Mouse (Mus musculus) lung, postnatal 0 days (tissue): ENCODE results near the gene Zbtb22. TPM values are rescaled to one million over a fixed set of nuclear protein-coding genes. Genes with fewer than 3 reads are reported as not detected.

Experiments used
- ATAC-seq: fragments of 200-750 bp; cut with Nextera tagmentation; 2 replicates; pipeline ENCODE4 v1.8.0; 2017; ENCODE audit warnings: moderate library complexity
- DNase-seq: peaks from one replicate; pipeline ENCODE4 v3.0.0-alpha.2; 2016; ENCODE audit warnings: low spot score
- H3K27ac ChIP-seq: fragments of 300-500 bp; sonication (generic); 2 replicates; pipeline ENCODE4 v1.5.1; 2014; ENCODE audit warnings: antibody characterized with exemption, mild to moderate bottlenecking, low read length, mixed read lengths
- H3K27me3 ChIP-seq: fragments of 300-500 bp; sonication (generic); replicated peaks from 2 replicates; pipeline ENCODE4 v1.6.1; 2014; ENCODE audit warnings: low read length, mixed read lengths; ENCODE audit not compliant: insufficient read depth
- H3K36me3 ChIP-seq: fragments of 300-500 bp; sonication (generic); 2 replicates; pipeline ENCODE4 v1.6.1; 2014; ENCODE audit warnings: low read length, mixed read lengths; ENCODE audit not compliant: insufficient read depth
- H3K4me1 ChIP-seq: fragments of 300-500 bp; sonication (generic); 2 replicates; pipeline ENCODE4 v1.6.1; 2014; ENCODE audit warnings: antibody characterized with exemption, low read depth, low read length, mixed read lengths; ENCODE audit not compliant: insufficient read depth
- H3K4me2 ChIP-seq: fragments of 300-500 bp; sonication (generic); replicated peaks from 2 replicates; pipeline ENCODE4 v1.6.1; 2014; ENCODE audit warnings: low read depth, mild to moderate bottlenecking, low read length, moderate library complexity, mixed read lengths
- H3K4me3 ChIP-seq: fragments of 300-500 bp; sonication (generic); 2 replicates; pipeline ENCODE4 v1.5.1; 2014; ENCODE audit warnings: low read depth, low read length
- H3K9ac ChIP-seq: fragments of 300-500 bp; sonication (generic); replicated peaks from 2 replicates; pipeline ENCODE4 v1.6.1; 2014; ENCODE audit warnings: low read depth, mild to moderate bottlenecking
- H3K9me3 ChIP-seq: fragments of 300-500 bp; sonication (generic); 2 replicates; pipeline ENCODE4 v1.6.1; 2016; ENCODE audit warnings: low read length, mixed read lengths
- CTCF ChIP-seq: IDR thresholded peaks from 2 replicates; pipeline ENCODE4 v1.5.1; 2016; ENCODE audit warnings: antibody characterized with exemption, mild to moderate bottlenecking
- EP300 ChIP-seq: IDR thresholded peaks from 2 replicates; pipeline ENCODE4 v1.6.1; 2016; ENCODE audit warnings: antibody characterized with exemption, mild to moderate bottlenecking, control low read depth
- whole genome bisulfite sequencing: fragments of 180-500 bp; shearing (Covaris S2); extraction: QIAGEN DNeasy Blood & Tissue Kit; methylation state at CpG from one replicate; pipeline ENCODE4 v1.1.7; 2014; 5-methylcytosine and 5-hydroxymethylcytosine counted together
- microRNA-seq: library from miRNA; unstranded; fragments of <30 nt; microRNA quantifications from one replicate; pipeline ENCODE4, GENCODE M21; 2016
- polyA plus RNA-seq: library from polyadenylated mRNA; unstranded; fragments of >200 nt; fragmentation: Nextera tagmentation; extraction: Ambion mirVana; gene quantifications from 2 replicates; pipeline ENCODE4 v1.2.1, GENCODE M21; 2015

Zbtb22 gene
- polyA plus RNA-seq, 1 experiment from 2014 or later: 17.0 TPM

- TF ChIP-seq EP300: no peak
- TF ChIP-seq CTCF: no peak
- no peaks in the 10 kb centered on the region for H3K9me3 ChIP-seq
- H3K4me3 ChIP-seq: no peak overlapping the region
- no peak overlapping the region for H3K9ac ChIP-seq
- H3K4me2 ChIP-seq: no peak overlapping the region
- DNase-seq (peak; percentile 3), ATAC-seq (no peak)
- no peaks in the 10 kb centered on the region for H3K27me3 ChIP-seq
- 93% methylated on average over 15 of the region's 15 CpGs for WGBS
- H3K27ac ChIP-seq: no peak overlapping the region
- H3K4me1 ChIP-seq: no peaks in the 10 kb centered on the region
- H3K36me3 ChIP-seq: peaks cover 8% of the 10 kb centered on the region; the same call in 1 of the 2 replicates
Observed at GRCm38 (mm10) chr17:33959948-33960347, 44.2 kb downstream of the Zbtb22 start.

DNA sequence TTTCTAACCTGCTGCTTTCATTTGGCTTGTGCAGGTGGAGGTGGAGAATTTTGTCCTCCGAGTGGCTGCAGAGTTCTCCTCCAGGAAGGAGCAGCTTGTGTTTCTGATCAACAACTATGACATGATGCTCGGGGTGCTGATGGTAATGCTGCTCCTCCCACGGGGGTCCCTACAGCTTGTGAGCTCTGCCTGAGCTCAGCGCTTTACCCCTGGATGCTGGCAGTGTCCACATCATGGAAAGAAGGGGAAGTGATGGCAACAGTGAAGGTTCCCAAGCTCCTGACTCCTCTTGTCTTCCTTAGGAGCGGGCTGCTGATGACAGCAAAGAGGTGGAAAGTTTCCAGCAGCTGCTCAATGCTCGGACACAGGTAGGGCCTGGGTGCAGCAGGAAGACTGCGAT is 47.2 kb downstream of the Zbtb22 start:
- H3K27ac ChIP-seq: no peak overlapping the region
- no peak overlapping the region for H3K4me3 ChIP-seq
- no peaks in the 10 kb centered on the region for H3K9me3 ChIP-seq
- no peaks in the 10 kb centered on the region for H3K4me1 ChIP-seq
- ATAC-seq (no peak), DNase-seq (no peak)
- 95% methylated on average over 7 of the region's 7 CpGs for WGBS
- H3K9ac ChIP-seq: no peak overlapping the region
- H3K36me3 ChIP-seq: peaks cover 8% of the 10 kb centered on the region; the same call in 1 of the 2 replicates
- TF ChIP-seq CTCF: no peak
- no peak for TF ChIP-seq EP300
- no peaks in the 10 kb centered on the region for H3K27me3 ChIP-seq
- H3K4me2 ChIP-seq: no peak overlapping the region

GRCm38 (mm10) chr17:33965082-33965845 is 49.6 kb downstream of the Zbtb22 start:
- 89% methylated on average over 17 of the region's 17 CpGs for WGBS
- H3K4me2 ChIP-seq: no peak overlapping the region
- ATAC-seq: no peak
- TF ChIP-seq CTCF: no peak
- no peak for TF ChIP-seq EP300
- no peaks in the 10 kb centered on the region for H3K4me1 ChIP-seq
- H3K9me3 ChIP-seq: no peaks in the 10 kb centered on the region
- no peak for DNase-seq
- H3K27ac ChIP-seq: no peak overlapping the region
- no peak overlapping the region for H3K9ac ChIP-seq
- H3K36me3 ChIP-seq: peaks cover 8% of the 10 kb centered on the region; the same call in 1 of the 2 replicates
- H3K27me3 ChIP-seq: no peaks in the 10 kb centered on the region
- H3K4me3 ChIP-seq: no peak overlapping the region

DNA sequence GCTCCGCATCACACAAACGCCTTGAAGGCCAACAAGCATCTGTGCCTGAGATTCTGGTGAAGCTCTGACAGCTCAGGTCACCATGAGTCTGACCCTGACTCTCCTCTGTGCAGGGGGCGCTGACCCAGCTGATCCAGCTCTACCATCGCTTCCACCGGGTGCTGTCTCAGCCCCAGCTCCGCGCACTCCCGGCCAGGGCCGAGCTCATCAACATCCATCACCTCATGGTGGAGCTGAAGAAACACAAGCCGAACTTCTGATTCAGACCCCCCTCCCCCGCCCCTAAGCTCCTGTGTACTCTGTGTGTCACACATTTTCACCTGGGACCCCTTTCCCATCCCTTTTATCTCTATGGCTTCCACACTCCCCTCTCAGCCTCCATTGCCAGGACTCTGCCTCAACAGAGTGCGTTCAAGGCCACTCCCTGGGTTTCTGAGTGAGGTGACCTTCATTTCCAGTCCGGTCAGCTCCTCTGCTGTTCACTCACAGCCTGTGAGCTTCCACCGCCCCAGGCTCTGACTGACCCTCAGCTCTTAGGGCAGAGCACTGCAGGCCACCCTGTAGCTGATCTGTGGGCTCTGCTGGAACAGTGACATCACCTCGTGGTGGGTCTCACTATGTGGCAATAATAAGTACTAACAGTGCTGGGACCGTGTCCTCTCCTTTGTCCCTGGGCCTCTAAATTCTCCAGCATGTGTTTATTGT is 50.3 kb downstream of the Zbtb22 start:
- DNase-seq: no peak
- no peak overlapping the region for H3K27ac ChIP-seq
- no peak for ATAC-seq
- TF ChIP-seq EP300 (no peak), CTCF (no peak)
- no peak overlapping the region for H3K4me2 ChIP-seq
- H3K9me3 ChIP-seq: no peaks in the 10 kb centered on the region
- H3K4me3 ChIP-seq: no peak overlapping the region
- H3K27me3 ChIP-seq: no peaks in the 10 kb centered on the region
- no peak overlapping the region for H3K9ac ChIP-seq
- peaks cover 8% of the 10 kb centered on the region; the same call in 1 of the 2 replicates for H3K36me3 ChIP-seq
- WGBS: 75% methylated on average over 16 of the region's 16 CpGs
- no peaks in the 10 kb centered on the region for H3K4me1 ChIP-seq

DNA sequence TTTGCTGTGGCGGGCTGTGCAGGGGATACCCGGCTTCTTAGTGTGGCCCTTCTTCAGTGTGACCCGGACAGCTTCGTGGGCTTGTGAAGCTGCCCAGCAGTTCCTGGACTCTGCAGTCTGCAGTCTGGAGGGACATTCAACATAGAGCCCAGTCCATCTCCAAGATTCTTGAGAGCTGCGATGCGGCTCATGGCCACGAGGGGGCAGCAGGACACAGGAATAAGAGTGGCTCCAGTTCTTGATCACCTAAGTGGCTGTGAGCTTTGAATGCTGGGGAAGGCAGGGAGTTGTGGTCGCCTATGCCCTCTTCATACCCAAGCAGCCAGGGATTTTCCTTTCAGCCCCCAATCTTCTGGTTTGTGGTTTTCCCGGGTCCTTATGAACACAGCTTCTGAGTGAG is 52.8 kb downstream of the Zbtb22 start:
- Histone ChIP-seq H3K9me3 (no peaks in the 10 kb centered on the region), H3K4me2 (no peak overlapping the region), H3K36me3 (no peaks in the 10 kb centered on the region), H3K27ac (no peak overlapping the region), H3K9ac (no peak overlapping the region), H3K4me3 (no peak overlapping the region), H3K4me1 (no peaks in the 10 kb centered on the region), H3K27me3 (no peaks in the 10 kb centered on the region)
- WGBS: 5% methylated on average over 9 of the region's 9 CpGs
- peak; percentile 93 for TF ChIP-seq CTCF
- TF ChIP-seq EP300: no peak
- ATAC-seq (peak; percentile 85), DNase-seq (peak; percentile 83)

Small RNA genes lying within 50 kb of the gene (microRNA-seq; reads per million reads assigned to microRNA genes)
- not detected for gene Gm27740

Other genes with a start within 250 kb of the Zbtb22 start
- 112 and 146 TPM in 2 replicates for gene Hnrnpm, start 229.0 kb upstream of the Zbtb22 start, polyA plus RNA-seq
- gene March2, start 197.2 kb upstream of the Zbtb22 start, polyA plus RNA-seq: 104 and 106 TPM in 2 replicates
- gene Rab11b, start 155.4 kb upstream of the Zbtb22 start, polyA plus RNA-seq: 258 and 279 TPM in 2 replicates
- 125 and 137 TPM in 2 replicates for gene Angptl4, start 134.1 kb upstream of the Zbtb22 start, polyA plus RNA-seq
- gene Kank3, start 105.4 kb upstream of the Zbtb22 start, polyA plus RNA-seq: 186 and 211 TPM in 2 replicates
- 906 and 1,023 TPM in 2 replicates for gene Rps28, start 91.3 kb upstream of the Zbtb22 start, polyA plus RNA-seq
- gene Ndufa7, start 91.3 kb upstream of the Zbtb22 start, polyA plus RNA-seq: 455 and 501 TPM in 2 replicates
- 37.6 and 39.3 TPM in 2 replicates for gene Cd320, start 72.8 kb upstream of the Zbtb22 start, polyA plus RNA-seq
- not detected in 2 replicates for gene Gm7029, start 42.1 kb upstream of the Zbtb22 start, polyA plus RNA-seq
- gene Kifc1, start 25.2 kb upstream of the Zbtb22 start, polyA plus RNA-seq: 0.37 and 1.0 TPM in 2 replicates
- 0.29 and 0.55 TPM in 2 replicates for gene Platr17, start 10.8 kb upstream of the Zbtb22 start, polyA plus RNA-seq
- gene Daxx, start 6.5 kb upstream of the Zbtb22 start, polyA plus RNA-seq: 23.9 and 29.0 TPM in 2 replicates
- gene Tapbp, start within 50 bp of the Zbtb22 start, polyA plus RNA-seq: 102 and 113 TPM in 2 replicates
- gene Rgl2, start 13.6 kb downstream of the Zbtb22 start, polyA plus RNA-seq: 39.0 and 45.2 TPM in 2 replicates
- 99.7 and 103 TPM in 2 replicates for gene Pfdn6, start 24.4 kb downstream of the Zbtb22 start, polyA plus RNA-seq
- gene Wdr46, start 24.8 kb downstream of the Zbtb22 start, polyA plus RNA-seq: 8.8 TPM in 2 replicates
- 9.3 and 12.0 TPM in 2 replicates for gene B3galt4, start 35.6 kb downstream of the Zbtb22 start, polyA plus RNA-seq
- gene Vps52, start 39.9 kb downstream of the Zbtb22 start, polyA plus RNA-seq: 28.5 and 31.1 TPM in 2 replicates
- 1,282 and 1,435 TPM in 2 replicates for gene Rps18, start 40.1 kb downstream of the Zbtb22 start, polyA plus RNA-seq
- 213 and 222 TPM in 2 replicates for gene H2-K1, start 84.4 kb downstream of the Zbtb22 start, polyA plus RNA-seq
- 18.8 and 19.1 TPM in 2 replicates for gene Ring1, start 108.8 kb downstream of the Zbtb22 start, polyA plus RNA-seq
- 57.9 and 59.8 TPM in 2 replicates for gene H2-Ke6, start 112.2 kb downstream of the Zbtb22 start, polyA plus RNA-seq
- 130 and 131 TPM in 2 replicates for gene Slc39a7, start 115.8 kb downstream of the Zbtb22 start, polyA plus RNA-seq
- gene Rxrb, start 115.9 kb downstream of the Zbtb22 start, polyA plus RNA-seq: 35.0 and 35.7 TPM in 2 replicates
- 0.25 and 0.44 TPM in 2 replicates for gene Col11a2, start 123.5 kb downstream of the Zbtb22 start, polyA plus RNA-seq
- 0.48 and 1.1 TPM in 2 replicates for gene H2-Oa, start 176.4 kb downstream of the Zbtb22 start, polyA plus RNA-seq
- 20.7 and 23.9 TPM in 2 replicates for gene H2-DMa, start 203.6 kb downstream of the Zbtb22 start, polyA plus RNA-seq
- gene Brd2, start 206.7 kb downstream of the Zbtb22 start, polyA plus RNA-seq: 80.2 and 80.3 TPM in 2 replicates
- gene H2-DMb2, start 227.4 kb downstream of the Zbtb22 start, polyA plus RNA-seq: 1.8 and 2.2 TPM in 2 replicates
- 6.9 and 7.2 TPM in 2 replicates for gene H2-DMb1, start 237.2 kb downstream of the Zbtb22 start, polyA plus RNA-seq